Mouse (Mus musculus) embryo, embryonic 11 days (tissue): ENCODE measurements around the gene Rbfox3.
A peak's percentile ranks its signal among the peaks of the same experiment; 100 is the strongest.

Experiments used
- DNase-seq: peaks from one replicate; pipeline ENCODE4 v3.0.0-alpha.2; 2015

The Rbfox3 gene

DNA sequence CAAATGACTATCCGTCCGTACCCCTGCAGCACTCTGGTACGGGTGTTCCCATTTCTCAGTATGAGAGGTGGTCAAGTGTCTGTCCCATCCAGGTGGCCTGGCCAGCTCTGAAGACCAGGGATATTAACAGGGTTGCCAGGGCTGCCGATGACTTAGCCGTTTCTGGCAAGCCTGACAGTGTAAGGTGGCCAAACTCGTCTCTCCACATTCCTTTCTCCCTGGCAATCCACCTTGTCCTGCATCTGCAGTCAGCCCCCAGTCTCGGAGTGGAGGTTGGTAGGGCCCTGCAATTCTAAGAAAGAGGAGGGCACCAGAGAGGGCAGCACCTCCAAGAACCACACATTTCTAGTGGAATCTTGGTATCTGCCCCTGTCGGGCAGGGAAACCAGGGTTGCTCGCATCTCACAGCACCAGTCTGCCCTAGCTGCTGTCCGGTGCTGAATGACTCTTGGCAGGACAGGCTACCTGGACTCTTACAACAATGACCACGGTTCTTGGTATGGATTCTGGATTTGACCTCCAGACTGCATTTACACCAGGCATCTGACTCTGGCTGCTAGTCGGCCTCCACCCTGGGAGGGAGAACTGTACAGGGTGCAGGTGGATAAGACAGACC is 370.9 kb downstream of the Rbfox3 start:
- DNase-seq, result peak; percentile 27

DNA sequence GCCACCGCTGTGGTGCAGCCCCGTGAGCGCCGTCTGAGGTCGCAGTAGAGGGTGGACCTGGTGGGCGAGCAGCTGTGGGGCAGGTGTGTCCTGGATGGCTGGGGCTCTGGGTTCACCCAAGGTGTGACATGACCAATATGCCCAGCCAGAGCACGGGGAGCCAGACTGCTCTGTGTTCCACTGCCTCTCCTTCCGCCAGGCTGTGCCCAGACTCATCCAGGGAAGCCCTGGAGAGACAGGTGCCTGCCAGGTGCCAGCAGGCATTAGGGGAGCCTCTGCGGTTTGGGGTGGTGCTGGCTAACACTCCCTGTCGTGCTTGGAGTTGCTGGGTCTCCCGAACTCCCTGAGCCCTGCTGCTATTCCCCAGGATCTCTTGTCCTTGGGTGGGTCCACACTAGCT is 373.4 kb downstream of the Rbfox3 start:
- no peak for DNase-seq

DNA sequence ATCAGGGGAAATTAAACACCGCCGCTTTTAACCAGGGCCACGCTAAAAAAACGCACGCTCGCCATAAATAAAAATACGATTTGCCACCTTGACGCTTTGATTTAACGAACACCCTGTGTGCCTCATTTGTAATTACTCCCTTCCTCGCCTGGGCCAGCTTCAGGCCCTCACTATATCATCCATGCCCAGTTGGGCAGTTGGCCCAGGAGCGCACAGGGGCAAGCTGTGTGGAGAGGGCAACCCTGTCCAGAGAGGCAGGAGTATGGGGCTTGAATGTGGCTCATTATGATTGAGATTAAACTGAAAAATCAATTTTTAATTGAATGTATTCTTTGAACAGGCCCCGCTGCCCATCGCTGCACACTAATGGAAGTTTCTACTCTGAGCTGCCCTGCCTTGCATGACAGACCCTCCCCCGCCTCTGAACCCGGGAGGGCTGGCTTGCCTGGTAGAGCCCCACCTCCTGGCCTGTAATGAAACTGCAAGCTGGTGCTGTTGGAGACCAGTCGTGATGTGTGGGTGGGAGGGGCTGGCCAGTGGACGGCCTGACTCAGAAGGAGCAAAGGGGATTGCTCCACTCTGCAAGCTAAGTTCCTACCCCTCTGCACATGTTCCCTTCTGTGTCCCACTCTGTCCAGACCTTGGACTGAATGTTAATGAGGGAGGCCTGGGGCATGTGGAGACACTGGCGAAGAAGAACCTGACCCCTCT is 376.9 kb downstream of the Rbfox3 start:
- DNase-seq, result peak; percentile 85

DNA sequence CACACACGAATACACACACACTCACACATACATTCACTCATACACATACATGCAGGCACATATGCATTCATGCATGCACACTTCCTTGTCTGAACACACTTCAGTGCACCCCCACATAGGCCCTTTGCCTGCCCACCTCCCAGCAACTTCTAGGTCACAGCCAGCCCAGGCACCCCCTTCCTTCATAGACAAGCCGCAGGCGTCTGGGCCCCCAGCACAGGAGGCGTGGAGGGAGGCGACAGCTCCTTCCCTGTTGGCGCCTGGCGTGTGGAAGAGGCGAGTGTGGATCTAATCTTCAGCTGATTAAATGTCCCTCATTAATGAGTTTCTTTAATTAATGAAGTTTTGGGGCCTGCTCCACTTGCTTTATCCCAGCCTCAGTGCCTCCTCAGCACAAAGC is 381.1 kb downstream of the Rbfox3 start:
- no peak for DNase-seq

DNA sequence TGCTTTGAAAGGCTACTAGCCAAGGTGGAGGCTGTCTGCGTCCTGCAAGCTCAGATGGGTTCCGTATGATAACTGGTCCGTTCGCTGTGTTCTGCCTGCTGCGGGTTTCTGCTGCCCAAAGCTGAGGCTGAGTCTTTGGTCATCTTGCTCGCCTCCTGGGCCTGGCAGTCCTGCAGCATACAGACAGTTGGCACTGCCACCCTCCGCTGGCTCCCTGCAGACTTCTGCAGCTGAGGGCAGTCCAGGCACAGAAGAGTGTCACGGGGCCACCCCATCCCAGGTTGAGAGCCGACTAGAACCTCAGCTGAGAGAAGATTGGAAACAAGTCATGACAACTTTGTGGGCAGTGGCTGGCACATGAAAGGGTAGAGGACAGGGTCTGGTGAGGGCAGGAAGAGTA is 382.6 kb downstream of the Rbfox3 start:
- no peak for DNase-seq

DNA sequence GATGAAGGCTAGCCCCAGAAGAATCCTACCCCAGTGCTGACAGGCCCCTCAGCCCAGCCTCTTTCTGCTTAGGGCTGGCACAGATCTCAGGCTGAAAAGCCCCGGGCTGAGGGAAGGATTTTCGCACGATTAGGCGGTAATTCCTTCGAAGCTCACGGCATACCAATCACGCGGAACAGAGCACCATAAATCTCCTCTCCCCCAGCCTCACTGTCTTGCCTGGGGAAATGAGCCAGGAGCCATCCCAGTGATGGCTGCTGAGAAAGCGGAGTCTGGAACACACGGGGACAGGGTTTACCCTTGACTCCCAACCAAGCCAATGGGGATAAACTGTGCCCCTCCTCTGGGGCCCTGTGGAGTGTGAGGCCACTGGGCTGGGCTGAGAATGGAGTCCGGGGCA is 386.3 kb downstream of the Rbfox3 start:
- no peak for DNase-seq

DNA sequence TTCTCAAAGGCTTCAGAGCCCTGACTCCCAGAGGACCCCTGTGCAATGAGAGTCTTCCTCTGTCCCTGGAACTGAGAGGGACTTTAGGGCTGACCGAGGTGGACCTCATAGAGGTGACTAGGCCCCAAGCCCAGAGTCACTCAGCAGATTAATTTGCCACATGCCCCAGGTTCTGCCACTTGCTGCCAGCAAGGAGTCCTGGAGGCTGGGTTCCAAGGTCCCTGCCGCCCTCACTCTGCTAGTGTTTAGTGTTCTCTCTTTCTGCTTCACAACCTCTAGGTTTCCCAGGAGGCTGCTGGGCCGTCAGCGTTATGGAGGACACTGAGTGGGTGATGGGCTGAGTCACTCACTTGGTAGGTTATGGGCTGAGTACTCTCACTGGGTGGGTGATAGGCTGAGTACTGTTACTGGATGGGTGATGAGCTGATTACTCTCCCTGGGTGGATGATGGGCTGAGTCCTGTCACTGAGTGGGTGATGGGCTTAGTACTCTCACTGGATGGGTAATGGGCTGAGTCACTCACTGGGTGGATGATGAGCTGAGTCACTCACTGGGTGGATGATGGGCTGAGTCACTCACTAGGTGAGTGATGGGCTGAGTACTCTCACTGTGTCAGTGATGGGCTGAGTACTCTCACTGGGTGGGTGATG is 387.8 kb downstream of the Rbfox3 start:
- no peak for DNase-seq

DNA sequence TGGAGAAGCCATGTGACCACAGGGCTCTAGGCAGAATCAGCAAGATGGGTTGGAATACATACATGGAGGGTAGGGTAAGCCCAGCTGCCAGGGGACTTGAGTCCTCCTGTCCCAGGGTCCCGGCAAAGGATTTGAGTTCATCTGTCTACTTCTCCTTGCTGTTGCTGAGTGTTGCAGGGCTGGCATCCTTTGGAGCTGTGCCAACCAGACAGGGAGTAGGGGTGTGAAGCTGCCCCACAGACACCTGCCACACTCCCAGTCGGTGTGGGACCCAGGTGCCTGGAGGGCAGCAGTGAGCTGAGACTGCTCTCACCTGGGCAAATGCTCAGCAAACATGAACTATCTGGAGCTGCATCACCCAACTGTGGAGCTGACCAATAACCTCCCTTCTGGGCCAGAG is 390.5 kb downstream of the Rbfox3 start:
- no peak for DNase-seq

DNA sequence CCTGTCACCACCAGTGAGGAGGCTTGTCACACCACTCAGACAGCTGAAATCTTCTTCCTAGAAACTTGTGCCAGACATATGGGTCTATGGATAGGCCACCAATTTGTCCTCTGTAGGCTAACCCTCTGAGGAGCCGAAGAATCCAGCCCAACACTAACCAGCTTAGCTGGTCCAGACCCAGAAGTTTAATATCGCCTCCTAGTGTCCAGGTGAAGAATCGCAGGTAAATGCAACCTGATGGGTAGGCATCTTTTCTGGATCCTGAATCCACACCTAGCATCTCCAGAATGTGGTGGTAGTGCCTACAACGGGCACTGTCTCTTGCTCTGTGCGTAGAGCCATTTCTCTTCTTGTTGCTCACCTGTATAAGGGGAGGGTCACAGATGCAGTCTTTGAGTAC is 391.1 kb downstream of the Rbfox3 start:
- DNase-seq, result no peak

DNA sequence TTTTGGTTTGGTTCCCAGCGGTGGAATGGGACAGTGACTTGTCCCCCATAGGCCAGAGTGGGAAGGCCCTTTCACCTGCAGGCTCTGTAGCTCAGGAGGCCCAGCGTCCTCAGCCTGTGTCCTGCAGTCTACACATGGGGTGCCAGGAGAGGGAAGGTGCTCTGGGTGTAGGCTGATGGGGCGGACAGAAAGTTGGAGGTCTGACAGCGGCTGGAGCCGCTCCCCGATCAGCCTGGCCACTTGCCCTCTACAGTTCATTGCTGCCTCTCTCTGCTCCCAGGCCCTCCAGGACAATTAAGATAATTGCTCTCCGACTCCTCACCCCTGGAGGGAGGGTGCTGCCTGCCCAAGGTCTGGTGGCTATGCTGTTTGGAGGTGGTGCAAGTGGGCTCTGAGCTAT is 392.7 kb downstream of the Rbfox3 start:
- DNase-seq, result no peak

DNA sequence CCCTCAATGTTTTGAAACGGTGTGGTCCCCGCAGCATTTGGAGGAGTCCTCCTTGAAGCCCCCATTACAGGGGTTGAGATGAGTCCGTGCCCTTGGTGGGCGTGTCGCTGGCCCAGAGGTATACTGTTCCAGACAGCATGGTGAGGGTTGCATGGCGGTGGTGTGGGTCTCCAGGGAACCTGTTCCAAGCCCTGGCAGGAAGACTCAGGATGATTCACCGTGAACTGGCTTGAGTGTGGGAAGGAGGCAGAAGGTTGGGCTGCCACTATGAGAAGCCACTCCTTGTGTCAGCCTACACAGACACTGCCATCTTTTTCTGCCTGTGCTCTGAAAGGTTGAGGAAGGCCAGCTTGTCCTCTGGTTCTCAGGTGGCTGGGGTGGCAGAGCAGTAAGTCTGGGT is 393.5 kb downstream of the Rbfox3 start:
- DNase-seq, result no peak

DNA sequence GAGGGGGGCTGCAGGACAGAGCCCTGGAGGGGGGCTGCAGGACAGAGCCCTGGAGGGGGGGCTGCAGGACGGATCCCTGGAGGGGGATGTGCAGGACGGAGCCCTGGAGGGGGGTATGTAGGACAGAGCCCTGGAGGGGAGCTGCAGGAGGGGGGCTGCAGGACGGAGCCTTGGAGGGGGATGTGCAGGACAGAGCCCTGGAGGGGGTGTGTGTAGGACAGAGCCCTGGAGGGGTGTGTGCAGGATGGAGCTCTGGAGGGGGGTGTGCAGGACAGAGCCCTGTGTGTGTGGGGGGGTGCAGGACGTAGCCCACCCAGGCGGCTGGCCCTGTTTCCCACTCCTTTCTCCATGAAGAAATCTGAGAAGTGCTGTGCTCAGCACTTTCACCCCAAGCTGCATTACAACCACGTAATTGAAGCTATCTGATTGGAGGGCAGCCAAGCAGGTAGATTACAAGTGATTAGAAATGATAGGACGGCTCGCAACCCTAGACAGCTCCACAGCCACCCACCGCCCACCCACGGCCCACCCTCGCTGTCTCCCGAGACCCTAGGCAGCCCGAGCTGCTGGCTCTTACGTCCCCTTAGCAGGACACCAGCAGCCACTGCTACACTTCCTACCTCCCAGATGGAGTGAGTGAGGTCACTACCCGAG is 399.0 kb downstream of the Rbfox3 start:
- no peak for DNase-seq

DNA sequence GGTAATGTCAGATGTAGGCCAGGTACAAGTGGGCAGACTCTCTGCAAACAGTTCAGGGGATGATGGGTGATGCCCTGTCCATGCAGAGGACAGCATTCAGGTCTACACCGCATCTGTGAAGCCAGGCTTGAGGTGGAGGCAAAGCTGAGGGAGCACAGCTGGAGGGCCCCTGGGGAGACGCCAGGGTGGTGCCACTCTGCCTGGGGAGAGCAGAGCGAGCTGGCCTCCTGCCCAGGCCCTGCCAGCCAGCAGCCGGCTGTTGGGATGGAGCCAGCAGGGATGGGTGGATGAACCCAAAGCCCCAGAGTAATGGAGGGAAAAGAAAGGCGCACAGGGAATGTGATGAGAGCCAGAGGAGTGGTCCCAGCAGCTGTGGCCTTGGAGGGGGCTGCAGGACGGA is 399.5 kb downstream of the Rbfox3 start:
- DNase-seq, result no peak

DNA sequence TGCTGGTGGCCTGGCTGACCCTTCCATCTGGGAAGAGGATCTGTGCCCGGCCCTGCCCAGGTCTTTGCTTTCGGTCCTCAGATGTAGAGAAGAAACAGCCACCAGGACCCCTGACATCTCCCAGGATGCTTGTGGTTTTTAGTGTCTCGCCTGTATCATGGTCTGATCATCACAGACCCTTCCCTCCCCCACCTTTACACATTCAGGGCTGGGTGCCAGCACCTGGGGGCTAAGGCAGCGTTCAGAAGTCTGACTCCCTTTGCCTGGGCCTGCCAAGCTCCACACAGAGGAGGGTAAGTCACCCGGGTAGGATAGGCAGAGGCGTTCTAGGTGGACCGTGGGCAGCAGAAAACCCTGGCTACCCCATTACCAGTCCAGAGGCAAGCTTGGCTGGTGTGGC is 403.1 kb downstream of the Rbfox3 start:
- no peak for DNase-seq

DNA sequence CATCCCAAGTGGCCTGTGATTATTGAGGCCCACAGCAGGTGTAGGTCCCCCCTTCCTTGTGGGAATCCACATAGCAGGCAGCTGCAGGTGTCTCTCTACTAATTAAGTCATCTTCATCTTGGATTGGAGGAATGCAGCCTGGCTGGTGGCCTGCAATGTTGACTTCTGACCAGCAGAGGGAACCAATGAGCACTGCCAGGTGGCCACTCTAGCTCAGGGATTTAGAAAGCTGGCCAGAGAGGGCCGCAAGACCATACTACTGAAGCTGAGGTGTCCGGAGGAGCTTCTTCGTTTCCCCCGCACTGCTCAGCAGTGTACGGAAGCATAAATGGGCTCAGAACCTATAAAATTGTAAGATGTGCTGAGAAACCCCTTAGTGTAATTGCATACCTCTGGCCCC is 403.5 kb downstream of the Rbfox3 start:
- peak; percentile 77 for DNase-seq

DNA sequence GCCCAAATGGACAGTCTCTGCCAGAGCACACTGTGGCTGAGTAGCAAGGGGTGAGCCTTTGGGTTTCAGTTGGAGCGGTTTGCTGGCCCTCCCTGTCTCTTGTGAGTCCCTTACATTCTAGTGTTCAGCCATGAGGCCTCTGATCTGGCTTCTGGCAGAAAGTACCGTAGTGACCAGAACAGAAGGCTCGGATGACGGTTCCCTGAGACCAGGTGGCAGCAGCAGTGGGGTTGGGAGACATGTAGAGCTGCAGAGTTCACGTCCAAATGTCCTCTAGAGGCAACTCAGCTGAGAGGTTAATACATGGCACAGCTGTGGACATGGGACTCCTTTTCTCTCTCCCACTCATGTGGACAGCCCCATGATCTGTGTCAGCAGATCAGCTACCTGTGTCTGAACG is 404.3 kb downstream of the Rbfox3 start:
- no peak for DNase-seq

DNA sequence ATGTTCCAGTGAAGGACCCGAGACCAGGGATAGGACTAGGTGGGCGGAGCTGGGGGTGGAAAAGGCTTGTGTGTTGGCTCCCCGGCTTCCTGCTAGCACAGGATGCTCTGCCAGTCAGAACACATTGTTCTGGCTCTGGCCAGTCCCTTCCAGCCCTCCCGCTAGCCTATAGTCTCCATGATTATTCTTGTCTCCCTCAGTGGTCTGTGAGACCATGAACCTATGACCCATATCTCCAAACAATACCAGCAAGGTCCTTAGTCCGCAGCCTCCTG is 407.3 kb downstream of the Rbfox3 start:
- no peak for DNase-seq

DNA sequence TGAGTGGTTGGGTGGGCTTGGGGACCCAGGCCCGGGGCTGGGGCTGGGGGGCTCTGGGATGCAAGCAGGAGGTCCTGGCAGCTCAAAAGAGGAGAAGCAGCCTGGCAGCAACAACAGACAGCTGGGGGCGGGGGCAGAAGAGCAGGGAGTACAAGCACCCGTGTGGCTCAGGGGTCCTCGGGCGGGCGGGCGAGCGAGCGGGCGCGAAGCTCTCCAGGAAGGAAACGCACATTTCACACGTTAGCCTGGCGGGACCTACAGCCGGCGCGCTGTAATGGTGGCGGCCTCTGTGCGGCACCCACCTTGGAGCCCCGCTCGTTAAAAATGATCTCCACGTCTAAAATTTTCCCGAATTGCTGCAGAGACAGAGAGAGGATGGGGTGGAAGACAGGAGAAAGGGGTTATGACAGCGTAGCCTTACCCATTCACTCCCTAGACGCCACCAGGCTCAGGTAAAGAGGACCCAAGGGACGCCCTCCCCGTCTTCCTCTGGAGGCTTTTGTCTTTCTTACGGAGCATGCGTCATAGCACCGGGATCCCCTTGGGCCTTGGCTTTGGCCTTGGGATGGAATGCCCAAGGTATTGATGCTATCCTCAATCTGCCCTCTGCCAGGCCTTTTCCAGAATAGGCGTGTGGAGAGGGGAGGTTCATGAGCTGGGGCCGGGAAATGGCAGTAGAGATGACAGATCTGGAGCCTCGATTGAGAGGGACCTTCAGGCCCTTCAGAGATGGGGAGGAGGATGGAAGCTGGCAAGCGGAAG is 407.8 kb downstream of the Rbfox3 start:
- DNase-seq, result no peak

DNA sequence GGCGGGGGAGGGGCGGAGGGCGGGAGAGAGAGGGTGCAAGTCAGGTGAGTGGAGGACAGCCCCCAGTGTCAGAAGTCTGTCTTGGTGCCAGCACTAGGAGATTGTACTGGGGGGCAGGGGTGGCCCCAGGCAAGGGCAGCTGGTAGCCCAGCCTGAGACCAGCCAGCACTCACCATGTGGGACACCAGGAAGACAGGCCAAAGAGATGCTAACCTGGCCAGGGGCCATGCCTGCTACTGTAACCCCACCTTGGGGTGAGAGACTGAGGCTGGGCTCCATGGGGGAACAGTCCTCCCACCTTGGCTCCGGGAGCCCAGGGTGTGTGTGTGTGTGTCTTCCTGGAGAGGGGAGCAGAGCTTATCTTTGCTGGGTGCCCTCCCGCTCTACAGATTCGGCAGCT is 408.4 kb downstream of the Rbfox3 start:
- DNase-seq, result no peak

DNA sequence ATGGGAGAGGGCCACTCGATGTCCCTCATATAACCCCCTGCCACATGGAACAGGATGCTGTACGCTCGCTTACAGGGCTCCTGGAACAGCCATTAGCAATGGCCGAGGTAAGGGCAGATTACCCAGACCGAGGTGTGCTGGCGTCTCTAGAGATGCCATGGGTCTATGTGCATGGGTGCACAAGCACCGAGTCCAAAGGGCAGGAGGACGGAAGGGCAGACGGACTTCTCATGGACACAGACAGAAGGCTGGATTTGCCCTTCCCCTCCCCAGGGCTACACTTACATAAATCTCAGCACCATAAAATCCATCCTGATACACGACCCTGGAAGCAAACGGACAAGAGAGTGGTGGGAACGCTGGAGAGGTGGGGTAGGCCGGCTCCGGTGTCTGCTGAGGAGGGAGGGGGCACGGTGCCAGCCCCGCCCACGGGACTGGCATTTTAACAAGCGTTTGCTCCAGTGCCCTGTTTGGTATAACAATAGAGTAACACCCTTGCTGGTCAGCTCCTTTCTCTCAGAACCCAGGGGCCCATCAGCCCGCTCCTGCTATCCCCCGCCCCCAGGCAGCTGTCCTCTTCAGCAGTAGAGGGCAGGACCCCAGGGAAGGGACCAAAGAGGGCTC is 415.2 kb downstream of the Rbfox3 start:
- DNase-seq, result no peak

DNA sequence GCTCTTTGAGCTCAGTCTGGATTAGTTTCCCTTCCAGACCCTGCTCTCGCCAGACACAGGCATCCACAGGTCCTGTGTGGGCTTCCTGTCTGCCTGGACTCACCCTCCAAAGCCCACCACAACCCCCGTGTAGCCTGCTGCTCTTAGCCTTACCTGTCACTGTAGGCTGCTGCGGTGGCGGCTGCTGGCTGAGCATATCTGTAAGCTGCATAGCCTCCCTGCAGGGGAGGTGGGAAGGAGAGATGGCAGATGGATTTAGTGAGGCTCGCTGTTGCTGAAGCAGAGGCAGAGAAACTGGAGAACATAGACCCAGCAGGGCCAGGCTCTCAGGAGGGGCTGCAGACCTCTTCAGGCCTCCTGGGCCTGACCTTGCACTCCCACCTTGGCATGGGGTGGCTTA is 416.3 kb downstream of the Rbfox3 start:
- no peak for DNase-seq

DNA sequence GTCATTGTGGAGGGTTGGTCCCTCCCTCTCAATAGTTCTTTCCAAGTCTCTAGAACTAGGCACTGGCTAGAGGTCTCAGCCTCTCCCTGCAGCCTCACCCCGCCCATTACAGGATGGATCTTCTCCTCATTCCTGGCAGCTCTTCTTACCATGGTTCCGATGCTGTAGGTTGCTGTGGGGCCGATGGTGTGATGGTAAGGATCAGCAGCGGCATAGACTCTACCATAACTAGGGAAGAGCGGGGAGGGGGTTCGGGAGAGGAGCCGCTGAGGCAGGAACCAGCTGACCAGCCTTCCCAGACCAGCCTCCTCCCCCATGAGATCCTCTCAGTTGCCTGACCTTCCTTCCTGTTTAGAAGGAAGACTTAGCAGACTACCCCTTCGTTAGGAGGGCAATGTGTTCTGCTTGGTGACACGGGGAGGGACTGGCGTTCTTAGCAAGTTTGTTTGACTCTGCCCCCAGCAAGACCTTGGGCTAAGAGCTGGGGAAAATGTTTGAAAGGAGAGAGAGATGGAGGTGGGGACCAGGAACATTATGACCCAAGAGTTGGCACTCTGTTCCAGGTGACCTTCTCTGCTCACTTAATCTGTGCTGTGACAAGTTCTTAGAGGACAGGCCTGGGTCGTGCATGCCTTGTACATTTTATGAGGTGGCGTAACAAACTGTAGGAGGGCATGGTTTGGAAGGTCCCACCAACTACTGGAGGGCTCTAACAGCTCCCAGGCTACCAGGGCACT is 417.2 kb downstream of the Rbfox3 start:
- DNase-seq, result no peak
